Mouse (Mus musculus): ENCODE results near the gene Pitx1.

The Pitx1 gene

GRCm38 (mm10) chr13:55836142-55836625, at the start of gene Pitx1:
Gene Pitx1, minus strand, starts transcription at chr13:55836192.
- no peak for DNase-seq (ENCODE audit: low spot score)

DNA sequence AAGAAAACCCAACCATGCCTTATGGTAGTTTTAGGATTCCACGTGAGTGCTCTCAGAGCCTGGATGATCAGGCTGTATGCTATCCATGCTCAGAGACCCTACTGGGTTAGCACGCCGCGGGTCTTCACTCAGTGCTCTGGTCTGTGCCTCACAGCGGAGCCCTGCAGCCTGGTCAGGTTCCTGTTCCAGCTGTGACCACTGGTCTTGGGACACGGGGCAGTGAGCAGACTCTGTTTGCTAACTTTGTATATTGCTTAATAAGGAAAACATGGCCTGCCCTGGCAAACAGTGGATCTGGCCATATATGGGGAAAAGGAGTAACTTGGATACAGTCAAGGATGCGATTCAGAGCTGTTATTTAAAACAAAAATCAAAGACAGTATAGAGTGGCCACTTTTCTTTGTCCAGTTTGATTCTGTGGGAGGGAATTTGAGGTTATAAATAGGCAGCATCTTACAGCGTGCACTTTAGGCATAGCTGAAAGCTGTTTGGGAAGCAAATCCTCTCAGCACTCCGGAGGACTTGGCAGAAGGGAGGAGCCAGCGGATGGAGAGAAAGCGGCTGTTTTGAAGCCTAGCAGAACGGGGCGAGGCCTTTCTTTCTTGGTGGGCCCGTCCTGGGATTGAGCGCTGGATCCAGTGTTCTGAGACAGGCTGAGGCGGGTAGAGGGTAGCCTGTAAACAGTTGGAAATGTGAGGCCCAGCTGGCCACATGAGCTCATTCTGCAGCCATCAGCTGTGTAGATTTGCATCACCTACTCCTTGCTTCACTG, 45.6 kb upstream of the Pitx1 start:
- no peak for DNase-seq (ENCODE audit: low spot score)

DNA sequence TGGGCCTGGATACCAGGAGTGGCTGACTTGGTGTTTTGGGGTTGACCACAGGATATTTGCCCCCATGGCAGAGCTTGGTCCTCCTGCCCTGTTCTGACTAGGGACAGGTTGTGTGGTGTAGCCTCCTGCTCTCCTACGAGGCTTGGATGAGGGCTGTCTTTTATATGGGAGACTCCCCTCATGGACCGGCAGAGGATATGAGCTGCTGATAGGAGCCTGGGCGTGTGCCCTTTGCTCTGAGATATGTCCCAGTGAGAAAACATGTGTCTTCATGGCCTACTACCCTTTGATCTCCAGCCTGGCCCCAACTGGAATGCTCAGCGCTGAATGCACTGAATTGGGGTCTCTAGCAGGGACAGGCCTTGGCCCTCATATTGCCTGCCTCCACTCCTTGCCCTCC, 42.4 kb upstream of the Pitx1 start:
- no peak for DNase-seq (ENCODE audit: low spot score)

GRCm38 (mm10) chr13:55871410-55871809, 35.4 kb upstream of the Pitx1 start:
- DNase-seq (ENCODE audit: low spot score) = no peak

GRCm38 (mm10) chr13:55870001-55870400, 34.0 kb upstream of the Pitx1 start:
- DNase-seq (ENCODE audit: low spot score) = no peak

GRCm38 (mm10) chr13:55867540-55868103, 31.6 kb upstream of the Pitx1 start:
- no peak for DNase-seq (ENCODE audit: low spot score)

DNA sequence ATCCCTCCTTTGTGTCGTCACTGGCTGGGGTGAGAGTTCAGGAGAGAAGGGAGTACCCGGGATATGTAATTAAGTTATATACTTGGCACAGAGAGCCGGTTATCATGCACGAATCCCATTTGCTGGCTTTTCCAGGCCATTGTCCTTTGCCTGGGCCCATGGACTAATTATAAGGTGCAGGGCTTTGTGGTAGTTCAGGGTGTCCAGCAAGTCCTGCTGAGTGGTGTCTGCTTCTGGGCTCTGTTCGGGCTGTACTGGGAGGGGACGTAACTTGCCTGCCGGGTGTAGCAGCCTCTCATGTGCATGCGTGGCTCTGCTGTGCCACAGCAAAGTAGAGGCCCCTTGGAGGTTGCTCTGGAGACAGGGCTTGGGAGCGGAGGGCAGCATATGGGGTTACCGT, 24.5 kb upstream of the Pitx1 start:
- no peak for DNase-seq (ENCODE audit: low spot score)

- DNase-seq (ENCODE audit: low spot score) = no peak
Observed at GRCm38 (mm10) chr13:55858463-55858862, 22.5 kb upstream of the Pitx1 start.

DNA sequence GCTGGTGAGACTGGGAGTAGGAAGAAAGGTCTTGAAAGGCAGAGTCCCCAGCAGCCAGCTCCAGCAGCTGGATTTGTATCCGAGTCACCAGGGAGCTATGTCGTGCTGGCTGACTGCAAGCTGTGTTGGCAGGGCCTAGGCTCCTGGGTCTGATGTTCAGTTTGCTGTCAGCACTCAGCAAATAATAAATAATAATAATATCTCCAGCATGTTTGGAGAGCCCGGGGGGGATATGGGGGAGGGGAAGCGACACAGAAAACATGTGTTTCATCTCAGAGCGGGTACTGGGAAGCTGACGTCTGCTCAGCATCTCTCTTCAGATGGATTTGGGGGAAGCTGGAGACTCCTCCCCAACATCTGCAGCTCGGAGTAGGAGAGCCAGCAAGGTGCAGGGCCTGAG, 19.8 kb upstream of the Pitx1 start:
- no peak for DNase-seq (ENCODE audit: low spot score)

- no peak for DNase-seq (ENCODE audit: low spot score)
Observed at GRCm38 (mm10) chr13:55852205-55852604, 16.2 kb upstream of the Pitx1 start.

GRCm38 (mm10) chr13:55850726-55851125, 14.7 kb upstream of the Pitx1 start:
- DNase-seq (ENCODE audit: low spot score) = no peak

GRCm38 (mm10) chr13:55848604-55849190, 12.7 kb upstream of the Pitx1 start:
- DNase-seq (ENCODE audit: low spot score) = no peak

DNA sequence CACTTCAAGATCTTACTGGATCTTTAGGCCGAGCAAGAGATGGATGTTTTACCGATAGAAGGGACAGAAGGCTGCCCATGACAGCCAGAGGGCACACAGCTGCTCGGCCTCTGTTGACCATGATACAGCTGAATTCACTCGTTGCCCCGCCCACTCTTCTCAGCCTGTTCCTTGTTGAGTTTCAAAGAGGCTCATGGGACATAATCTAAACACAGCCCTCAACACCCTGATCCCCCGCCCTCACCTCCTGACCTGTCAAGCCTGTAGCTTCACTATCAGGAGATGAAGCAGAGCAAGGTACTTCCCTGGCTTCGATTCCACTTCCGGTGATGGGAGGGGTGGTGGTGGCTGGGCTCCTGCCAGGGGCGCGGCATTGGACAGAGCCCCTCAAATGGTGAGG, 11.8 kb upstream of the Pitx1 start:
- no peak for DNase-seq (ENCODE audit: low spot score)

GRCm38 (mm10) chr13:55843700-55844099, 7.7 kb upstream of the Pitx1 start:
- DNase-seq (ENCODE audit: low spot score) = no peak

- peak; percentile 86 for DNase-seq (ENCODE audit: low spot score)
Observed at GRCm38 (mm10) chr13:55840223-55840622, 4.2 kb upstream of the Pitx1 start.

DNA sequence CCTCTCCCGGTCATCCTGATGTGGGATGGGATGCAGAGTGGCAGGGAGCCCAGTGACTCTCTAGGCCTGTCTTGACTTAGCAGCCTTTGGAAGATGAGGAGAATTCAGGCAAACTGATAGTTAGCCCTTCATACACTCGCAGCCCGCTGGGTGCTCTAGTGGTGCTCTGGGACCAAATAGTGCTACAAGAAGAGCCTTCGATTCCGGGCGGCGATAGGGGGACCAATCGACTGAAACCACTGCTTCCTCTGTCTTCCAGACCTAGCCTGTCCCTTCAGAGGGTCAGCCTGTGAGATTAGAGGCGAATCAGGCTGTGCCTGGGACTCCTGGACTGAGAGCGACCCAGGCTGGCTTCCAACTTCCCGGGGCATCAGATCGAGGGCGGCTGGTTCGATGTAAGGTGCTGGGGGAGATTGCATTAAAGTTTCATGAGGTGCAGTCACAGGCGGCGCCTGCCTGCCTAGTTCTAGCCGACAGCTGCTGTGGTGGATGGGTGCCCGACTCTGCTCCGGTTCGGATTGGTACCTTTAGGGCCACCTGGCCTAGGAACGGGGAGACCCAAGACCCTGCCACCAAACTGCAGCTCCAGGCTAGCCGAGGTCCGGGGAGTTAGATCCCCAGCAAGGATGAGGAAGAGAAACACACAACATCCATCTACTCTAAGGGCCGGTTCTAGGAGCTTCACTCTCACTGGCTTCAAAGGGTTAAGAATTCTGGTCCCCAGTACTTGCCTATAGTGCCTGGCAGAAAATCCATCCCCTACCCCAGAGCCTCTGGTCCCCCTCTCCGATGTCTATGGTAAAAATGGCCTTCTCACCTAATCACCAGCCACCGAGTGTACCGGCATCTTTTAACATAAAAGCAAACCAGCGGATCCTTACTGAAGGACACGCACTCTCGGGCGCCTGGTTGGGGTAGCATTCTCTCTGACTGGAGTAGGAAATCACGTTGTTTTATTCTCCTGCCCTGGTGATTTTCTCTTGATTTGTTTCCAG, 1.1 kb upstream of the Pitx1 start:
- peak; percentile 49 for DNase-seq (ENCODE audit: low spot score)

DNA sequence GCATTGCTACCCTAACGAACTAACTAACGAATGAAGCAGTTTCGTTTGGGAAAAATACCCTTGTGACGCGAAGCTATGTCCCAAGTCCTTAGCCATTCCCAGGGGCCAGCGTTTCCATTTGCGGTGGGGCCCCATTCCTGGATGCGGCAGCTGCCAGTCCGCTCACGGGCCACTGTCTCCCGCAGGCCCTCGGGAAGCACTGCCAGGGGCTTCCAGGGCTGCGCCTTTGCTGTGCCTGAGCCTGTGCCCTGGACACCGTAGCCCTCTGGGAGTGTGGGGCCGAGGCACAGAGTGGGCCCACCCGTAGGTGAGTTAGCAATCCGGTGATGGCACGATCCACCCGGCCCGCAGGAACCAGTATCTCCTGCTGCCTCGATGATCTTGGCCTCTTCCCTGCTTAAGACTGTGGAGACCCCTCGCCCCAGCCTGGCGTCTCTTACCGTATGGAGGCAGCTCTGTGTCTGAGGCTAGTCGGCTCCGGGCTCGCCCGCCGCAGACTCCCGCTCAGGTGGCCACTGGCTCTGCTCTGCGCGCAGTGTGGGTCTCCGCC, 369 bp downstream of the Pitx1 start:
- DNase-seq (ENCODE audit: low spot score) = peak; percentile 51

- no peak for DNase-seq (ENCODE audit: low spot score)
Observed at GRCm38 (mm10) chr13:55834667-55835066, 1.3 kb downstream of the Pitx1 start.

- no peak for DNase-seq (ENCODE audit: low spot score)
Observed at GRCm38 (mm10) chr13:55833921-55834320, 2.1 kb downstream of the Pitx1 start.

DNA sequence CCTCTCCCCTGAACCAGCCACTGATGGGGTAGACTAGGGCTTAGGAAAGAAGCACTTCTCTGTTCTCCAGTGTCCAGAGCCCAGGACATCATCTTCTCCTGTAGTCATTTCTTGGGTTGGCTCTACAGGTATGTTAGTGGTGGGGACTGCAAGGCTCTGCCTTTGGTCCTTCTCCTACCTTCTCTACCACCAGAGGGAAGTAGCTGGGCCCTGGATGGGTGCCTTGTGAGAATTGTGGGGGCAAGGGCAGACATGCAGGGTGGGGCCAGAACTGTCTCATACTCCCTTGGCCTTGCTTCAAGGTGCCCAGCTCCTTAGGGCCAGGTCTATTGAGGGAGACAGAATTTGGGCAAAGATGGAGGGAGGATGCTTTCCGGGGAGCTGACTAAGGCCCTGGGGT, 3.4 kb downstream of the Pitx1 start:
- no peak for DNase-seq (ENCODE audit: low spot score)

GRCm38 (mm10) chr13:55831722-55832160, 4.3 kb downstream of the Pitx1 start:
- peak; percentile 43 for DNase-seq (ENCODE audit: low spot score)
